Mouse (Mus musculus) heart, embryonic 12.5 days (tissue): ENCODE results near the gene Clpb. TPM values are rescaled to one million over a fixed set of nuclear protein-coding genes. Genes with fewer than 3 reads are reported as not detected.
A peak's percentile ranks its signal among the peaks of the same experiment; 100 is the strongest.

Experiments
- ATAC-seq: fragments of 200-750 bp; cut with Nextera tagmentation; 2 replicates; pipeline ENCODE4 v1.8.0; 2017; ENCODE audit warnings: moderate TSS enrichment, moderate library complexity; ENCODE audit not compliant: insufficient number of reproducible peaks, low FRiP score
- H3K27ac ChIP-seq: fragments of 300-500 bp; sonication (generic); 2 replicates; pipeline ENCODE4 v1.5.1; 2016; ENCODE audit warnings: mild to moderate bottlenecking, moderate library complexity; ENCODE audit not compliant: poor library complexity, severe bottlenecking
- H3K27me3 ChIP-seq: fragments of 300-500 bp; sonication (generic); replicated peaks from 2 replicates; pipeline ENCODE4 v1.6.1; 2016; ENCODE audit warnings: mild to moderate bottlenecking, moderate library complexity
- H3K36me3 ChIP-seq: fragments of 300-500 bp; sonication (generic); 2 replicates; pipeline ENCODE4 v1.6.1; 2016; ENCODE audit warnings: mild to moderate bottlenecking, moderate library complexity
- H3K4me1 ChIP-seq: fragments of 300-500 bp; sonication (generic); replicated peaks from 2 replicates; pipeline ENCODE4 v1.6.1; 2016; ENCODE audit warnings: mild to moderate bottlenecking
- H3K4me2 ChIP-seq: fragments of 300-500 bp; sonication (generic); 2 replicates; pipeline ENCODE4 v1.6.1; 2016; ENCODE audit warnings: mild to moderate bottlenecking, moderate library complexity
- H3K4me3 ChIP-seq: fragments of 300-500 bp; sonication (generic); 2 replicates; pipeline ENCODE4 v1.5.1; 2016; ENCODE audit warnings: mild to moderate bottlenecking
- H3K9ac ChIP-seq: fragments of 300-500 bp; sonication (generic); 2 replicates; pipeline ENCODE4 v1.6.1; 2016; ENCODE audit warnings: mild to moderate bottlenecking, moderate library complexity
- H3K9me3 ChIP-seq: fragments of 300-500 bp; sonication (generic); replicated peaks from 2 replicates; pipeline ENCODE4 v1.6.1; 2016; ENCODE audit warnings: mild to moderate bottlenecking, moderate library complexity
- WGBS: fragments of 180-500 bp; shearing (Covaris S2); methylation state at CpG from one replicate; pipeline ENCODE4 v1.1.7; 2016; 5-methylcytosine and 5-hydroxymethylcytosine counted together
- polyA plus RNA-seq: library from polyadenylated mRNA; unstranded; fragments of >200 nt; fragmentation: Nextera tagmentation; extraction: Ambion mirVana; gene quantifications from 2 replicates; pipeline ENCODE4 v1.2.1, GENCODE M21; 2016

Gene Clpb
- polyA plus RNA-seq, 1 experiment from 2014 or later = 44.8 TPM

DNA sequence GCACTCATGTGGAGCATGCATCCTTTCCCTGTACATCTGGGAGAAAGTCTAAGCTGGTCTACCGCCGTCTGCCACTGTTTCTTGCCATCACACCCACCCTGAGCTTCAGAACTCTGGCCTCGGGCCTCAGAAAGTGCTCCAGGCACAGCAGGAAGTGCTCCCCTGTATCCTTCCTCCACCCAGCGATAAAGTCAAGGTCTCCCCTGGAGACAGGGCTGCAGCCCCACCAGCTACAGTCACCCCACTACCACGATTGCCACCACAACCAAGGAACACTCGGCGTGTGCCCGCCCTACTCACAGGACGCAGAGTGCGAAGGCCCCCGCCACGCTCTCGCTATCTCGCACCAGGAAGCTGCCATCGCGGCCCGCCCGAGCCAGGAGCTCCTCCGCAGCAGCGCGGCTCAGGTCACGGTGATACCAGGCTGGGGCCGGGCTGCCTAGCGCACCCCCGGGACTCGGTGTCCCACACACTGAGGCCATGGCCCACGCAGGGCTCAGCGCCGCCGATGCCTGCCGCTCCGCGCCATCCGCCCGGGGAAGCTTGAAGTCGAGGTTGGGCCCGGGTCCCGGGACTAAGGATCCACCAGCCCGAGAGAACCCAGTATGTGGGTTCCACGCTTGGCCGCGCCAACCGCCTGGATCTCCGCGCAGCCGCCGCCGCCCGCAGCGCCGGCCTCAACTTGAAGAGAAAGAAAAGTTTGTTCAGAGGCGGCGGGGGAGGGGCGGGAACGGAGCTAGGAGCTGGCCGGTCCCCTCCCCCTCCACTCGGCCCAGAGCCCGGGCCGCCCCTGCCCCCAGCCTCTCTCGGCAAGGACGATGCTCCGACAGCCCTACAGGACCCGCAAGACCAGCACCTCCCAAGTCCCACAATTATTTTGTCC, 173.1 kb downstream of the Clpb start:
- H3K4me3 ChIP-seq = peak overlapping the region; percentile 89
- H3K4me2 ChIP-seq = peak overlapping the region; percentile 77
- peak; percentile 65 for ATAC-seq
- H3K9ac ChIP-seq = peak overlapping the region; percentile 98
- no peaks in the 10 kb centered on the region for H3K9me3 ChIP-seq
- WGBS = under 1% methylated on average over 61 of the region's 63 CpGs
- H3K27me3 ChIP-seq = no peaks in the 10 kb centered on the region
- peak overlapping the region; percentile 95 for H3K27ac ChIP-seq
- peaks cover 37% of the 10 kb centered on the region for H3K4me1 ChIP-seq
- H3K36me3 ChIP-seq = peaks cover 27% of the 10 kb centered on the region

DNA sequence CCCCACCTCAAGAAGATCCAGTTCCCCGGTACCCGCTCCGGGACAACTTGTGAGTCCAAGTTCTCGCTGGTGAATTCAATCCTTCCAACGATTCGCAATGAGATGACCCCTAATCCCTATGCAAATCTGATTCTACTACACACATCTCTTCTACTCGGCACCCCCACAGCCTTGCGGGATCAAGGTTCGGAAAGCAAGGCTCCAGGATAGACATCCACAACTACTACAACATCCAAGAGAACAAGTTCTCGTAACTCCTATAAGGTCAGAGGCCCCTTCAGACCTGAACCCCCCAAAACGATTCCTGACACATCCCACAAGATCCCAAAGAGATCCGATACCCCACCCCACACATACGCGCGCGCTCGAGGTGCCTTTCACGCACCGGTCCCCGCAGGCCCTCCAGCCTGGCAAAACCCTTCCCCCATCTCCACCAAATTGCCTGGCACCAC, 173.7 kb downstream of the Clpb start:
- ATAC-seq = no peak
- Histone ChIP-seq H3K4me1 (peaks cover 37% of the 10 kb centered on the region), H3K27me3 (no peaks in the 10 kb centered on the region), H3K9me3 (no peaks in the 10 kb centered on the region), H3K4me3 (peak overlapping the region; percentile 89), H3K36me3 (peaks cover 26% of the 10 kb centered on the region), H3K9ac (peak overlapping the region; percentile 98), H3K27ac (peak overlapping the region; percentile 95), H3K4me2 (peak overlapping the region; percentile 77)
- WGBS = 0% methylated on average over 20 of the region's 20 CpGs

DNA sequence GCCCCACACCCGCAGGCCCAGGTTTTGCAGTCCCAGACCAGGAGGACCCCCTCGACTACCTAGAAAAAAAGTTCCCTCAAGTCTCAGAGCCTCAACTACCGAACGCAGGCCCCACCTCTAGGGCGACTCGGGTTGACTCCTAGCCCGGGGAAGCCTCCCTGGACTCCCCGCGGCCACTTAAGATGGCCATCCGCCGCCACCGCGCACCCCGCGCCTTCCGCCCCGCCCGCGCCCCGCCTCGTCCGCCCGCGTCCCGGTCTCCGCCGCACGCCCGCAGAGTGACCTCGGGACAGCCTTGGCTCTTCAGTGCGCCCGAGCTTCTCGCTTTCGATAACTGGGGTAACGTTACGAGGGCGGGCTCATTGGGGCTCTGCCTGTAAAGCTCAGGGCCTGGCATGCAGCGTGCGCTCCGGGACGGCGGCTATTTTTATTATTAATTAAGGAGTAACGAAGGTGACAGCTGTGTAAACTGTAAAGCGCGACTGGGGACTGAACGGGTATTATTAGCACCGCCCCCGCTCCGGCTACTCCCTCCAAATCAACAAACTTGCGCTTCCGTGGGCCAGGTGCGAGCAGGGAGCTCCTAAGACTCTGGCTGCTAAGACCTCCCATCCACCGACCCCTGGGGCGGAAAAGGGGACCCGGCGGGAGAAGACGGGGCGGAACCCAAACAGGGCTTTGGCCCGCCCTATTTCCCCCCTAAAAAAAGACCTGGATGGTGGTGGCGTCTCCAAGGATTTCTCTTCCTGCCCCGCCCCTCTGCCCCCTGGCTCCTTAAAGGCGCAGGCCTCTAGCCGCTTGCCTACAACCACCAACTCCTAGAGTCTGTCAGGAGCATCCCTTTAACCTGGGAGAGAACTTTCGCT, 174.4 kb downstream of the Clpb start, which contains the start of gene Inppl1:
Inppl1 (minus strand) TSS at position 624 of the 866 bp plus-strand sequence.
- H3K4me2 ChIP-seq = peak within 1 kb of the TSS; percentile 77
- peak within 1 kb of the TSS; percentile 89 for H3K4me3 ChIP-seq
- peak within 1 kb of the TSS; percentile 98 for H3K9ac ChIP-seq
- H3K4me1 ChIP-seq = peaks cover 37% of the 10 kb centered on the region
- peak; percentile 79 for ATAC-seq
- peaks cover 19% of the 10 kb centered on the region for H3K36me3 ChIP-seq
- under 1% methylated on average over 64 of the region's 64 CpGs for WGBS
- H3K9me3 ChIP-seq = no peaks in the 10 kb centered on the region
- H3K27ac ChIP-seq = peak within 1 kb of the TSS; percentile 95
- no peaks in the 10 kb centered on the region for H3K27me3 ChIP-seq

DNA sequence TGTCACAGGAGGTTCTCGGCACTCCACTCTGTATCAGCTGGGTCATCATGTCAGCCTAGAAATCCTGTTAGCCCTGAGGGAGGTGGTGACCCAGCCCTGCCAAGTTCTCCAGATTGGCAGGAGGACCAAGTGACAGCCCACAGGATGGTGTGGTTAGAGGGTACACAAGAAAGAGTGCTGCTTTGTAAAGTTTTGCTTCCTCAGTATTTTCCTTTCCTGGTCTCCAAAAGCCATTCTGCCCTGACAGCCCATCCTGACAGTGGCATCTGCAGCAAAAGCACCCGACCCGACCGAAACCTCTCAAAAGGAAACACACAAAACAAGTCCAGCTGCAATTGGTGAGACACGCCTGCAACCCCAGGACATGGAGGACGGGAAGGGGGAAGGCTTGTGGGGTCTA, 180.8 kb downstream of the Clpb start:
- WGBS = 65% methylated on average over 6 of the region's 6 CpGs
- H3K4me3 ChIP-seq = no peak overlapping the region
- peaks cover 5% of the 10 kb centered on the region; the same call in 1 of the 2 replicates for H3K36me3 ChIP-seq
- ATAC-seq = no peak
- no peaks in the 10 kb centered on the region for H3K4me1 ChIP-seq
- H3K9me3 ChIP-seq = no peaks in the 10 kb centered on the region
- H3K4me2 ChIP-seq = no peak overlapping the region
- no peak overlapping the region for H3K27ac ChIP-seq
- H3K27me3 ChIP-seq = no peaks in the 10 kb centered on the region
- H3K9ac ChIP-seq = no peak overlapping the region

Other genes with a start within 250 kb of the Clpb start
- gene Pde2a, start 241.9 kb upstream of the Clpb start, polyA plus RNA-seq = 3.2 and 6.2 TPM in 2 replicates
- not detected in 2 replicates for gene Art2b, start 78.0 kb upstream of the Clpb start, polyA plus RNA-seq
- gene Phox2a, start 154.7 kb downstream of the Clpb start, polyA plus RNA-seq = 0.10 TPM in 1 of 2 replicates, not detected in the other
- gene Inppl1, start 174.6 kb downstream of the Clpb start, polyA plus RNA-seq = 44.8 and 56.8 TPM in 2 replicates
- not detected in 2 replicates for gene Folr2, start 193.6 kb downstream of the Clpb start, polyA plus RNA-seq
- gene Anapc15, start 200.1 kb downstream of the Clpb start, polyA plus RNA-seq = 58.0 and 61.0 TPM in 2 replicates
- gene Folr1, start 207.2 kb downstream of the Clpb start, polyA plus RNA-seq = 4.1 TPM in 2 replicates
- 128 and 131 TPM in 2 replicates for gene Lamtor1, start 242.3 kb downstream of the Clpb start, polyA plus RNA-seq
- 0.42 and 0.45 TPM in 2 replicates for gene Tomt, start 242.7 kb downstream of the Clpb start, polyA plus RNA-seq